Mouse (Mus musculus) left cerebral cortex, adult 9 months (tissue): ENCODE measurements around the gene Asb7.

Experiments
- DNase-seq, 2 experiments: peaks; one replicate each; pipeline ENCODE4 v3.0.0; 2022; ENCODE audit warnings: low spot score in 2 of 2

Asb7 gene

DNA sequence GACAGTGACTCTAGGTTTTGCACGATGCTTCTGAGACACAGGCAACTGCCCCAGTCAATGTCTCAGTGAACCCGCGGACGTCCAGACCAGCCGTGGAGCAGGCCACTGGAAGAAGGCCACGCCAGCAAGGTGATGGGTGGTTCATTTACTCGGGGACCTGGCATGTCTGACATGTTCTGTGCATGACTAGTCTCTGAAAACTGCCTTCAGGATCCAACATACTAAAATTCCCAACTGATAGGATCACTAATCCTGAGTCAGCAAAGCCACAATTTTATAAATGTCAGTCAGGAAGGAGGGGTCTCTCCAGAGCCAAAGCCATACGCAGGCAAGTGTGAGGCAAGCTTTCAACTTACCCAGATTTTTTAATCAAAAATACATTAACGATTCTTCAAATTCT is 35.8 kb downstream of the Asb7 start:
- no peak for DNase-seq

DNA sequence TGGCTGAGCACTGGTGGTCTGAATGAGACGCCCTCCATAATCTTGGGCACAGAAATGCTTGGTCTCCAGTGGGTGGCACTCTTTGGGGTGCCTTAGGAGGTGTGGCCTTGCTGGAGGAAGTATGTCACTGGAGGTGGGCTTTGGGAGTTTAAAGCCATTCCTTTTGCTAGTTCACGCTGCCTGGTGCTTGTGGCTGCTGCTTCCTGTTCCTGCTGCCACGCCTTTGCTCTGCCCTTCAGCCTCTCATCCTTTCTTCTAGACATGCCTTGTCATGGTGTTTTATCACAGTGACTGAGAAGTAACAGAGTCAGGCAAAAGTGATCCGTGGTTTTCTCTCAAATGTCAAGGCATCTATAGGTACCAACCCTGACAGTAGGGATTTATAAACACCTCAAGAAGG is 37.2 kb downstream of the Asb7 start:
- DNase-seq, result no peak

GRCm38 (mm10) chr7:66650883-66651282 is 38.5 kb downstream of the Asb7 start:
- no peak for DNase-seq

DNA sequence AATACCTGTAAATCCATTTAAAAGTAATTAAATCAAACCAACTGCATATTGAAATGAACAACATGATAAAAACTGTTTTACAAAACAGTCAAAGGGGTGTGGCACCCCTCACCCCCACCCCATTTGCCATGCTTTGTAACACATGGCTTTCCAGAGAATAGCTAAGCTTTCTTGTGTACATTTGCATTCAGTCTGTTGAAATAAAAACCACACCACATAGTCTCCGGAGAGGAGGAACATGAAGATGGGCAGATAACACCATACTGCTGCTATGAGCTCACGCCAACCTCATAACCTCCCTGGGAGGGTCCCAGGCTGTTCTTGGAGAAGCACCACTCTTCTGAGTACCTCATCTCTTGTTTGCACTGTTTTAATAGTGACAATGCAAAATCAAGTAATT is 40.2 kb downstream of the Asb7 start:
- DNase-seq, result no peak

DNA sequence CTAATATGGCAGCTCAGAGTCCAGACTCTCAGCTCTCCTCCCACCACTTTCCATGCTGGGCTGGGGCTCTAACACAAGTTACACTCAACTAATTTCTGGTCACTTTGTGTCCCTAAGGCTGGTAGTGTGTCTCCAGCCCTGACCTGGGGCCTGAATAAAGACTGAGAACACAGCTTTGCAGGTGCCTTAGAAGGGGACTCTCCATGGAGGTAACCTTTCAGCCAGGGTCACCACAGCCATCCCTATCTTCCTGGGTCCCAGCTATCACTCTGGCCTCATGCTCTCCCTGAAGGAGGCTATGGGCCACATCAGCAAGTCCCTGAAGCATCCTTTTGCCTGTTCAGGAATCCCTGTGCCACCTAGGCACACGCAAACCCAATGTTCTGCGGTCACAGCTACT is 43.7 kb downstream of the Asb7 start:
- DNase-seq, result no peak

GRCm38 (mm10) chr7:66633351-66633750 is 56.0 kb downstream of the Asb7 start:
- DNase-seq, result no peak

- DNase-seq, result no peak
Measured at GRCm38 (mm10) chr7:66630154-66630800, 59.1 kb downstream of the Asb7 start.

DNA sequence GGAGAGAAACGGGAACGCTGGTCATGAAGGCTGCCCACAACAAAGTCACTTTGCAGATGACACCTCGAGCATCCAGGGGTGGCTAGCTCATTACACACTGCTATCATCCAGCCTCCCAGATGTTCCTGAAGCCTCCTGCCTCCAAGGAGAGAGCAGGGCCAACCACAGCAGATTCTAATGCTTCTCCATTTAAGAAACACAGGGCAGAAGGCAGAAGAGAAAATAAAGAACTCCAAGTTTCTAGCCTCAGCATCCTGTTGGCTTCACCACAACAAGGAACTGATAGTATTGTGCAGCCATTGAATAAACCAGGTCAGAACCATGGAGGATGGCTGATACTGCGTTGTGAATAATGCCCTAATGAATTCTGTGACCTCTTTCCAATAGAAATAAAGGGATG is 60.0 kb downstream of the Asb7 start:
- no peak for DNase-seq

DNA sequence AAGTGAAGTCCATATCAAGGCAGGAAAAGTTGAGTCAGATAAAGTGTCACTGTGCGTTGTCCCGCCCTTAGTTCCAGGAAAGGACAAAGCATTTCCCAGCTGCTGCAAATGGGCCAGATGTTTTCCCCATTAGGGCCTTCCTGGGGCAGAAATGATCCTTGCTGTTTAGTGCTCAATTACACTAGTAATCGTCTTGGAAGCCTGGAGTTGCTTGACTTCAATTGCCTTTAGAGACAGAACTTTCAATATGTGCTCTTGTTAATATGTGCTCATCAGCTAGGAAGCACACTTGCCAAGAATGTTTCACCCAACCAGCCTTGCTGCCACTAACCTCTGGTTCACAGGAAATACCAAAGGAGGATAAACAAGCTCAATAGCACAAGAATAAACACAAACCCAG is 66.0 kb downstream of the Asb7 start:
- no peak for DNase-seq

DNA sequence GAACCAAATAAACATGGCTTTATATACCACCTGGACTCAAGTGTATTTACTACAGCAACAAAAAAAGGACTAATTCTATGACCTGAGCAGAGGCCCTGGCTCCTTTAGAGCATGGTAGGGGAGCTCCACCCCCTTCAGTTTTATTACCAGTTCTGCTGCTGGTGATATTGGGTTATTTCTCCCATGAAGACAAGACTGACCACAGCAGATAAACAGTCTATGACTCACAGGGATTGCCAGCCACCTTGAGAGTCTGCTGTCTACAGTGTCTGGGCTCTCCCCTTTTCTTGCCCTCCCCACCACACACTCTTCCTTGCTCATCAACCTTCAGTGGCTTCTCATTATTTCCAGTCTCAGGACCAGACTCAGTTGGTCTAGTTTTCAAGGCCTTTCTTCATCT is 87.5 kb downstream of the Asb7 start:
- no peak for DNase-seq

GRCm38 (mm10) chr7:66600622-66601610 is 88.5 kb downstream of the Asb7 start:
- DNase-seq, result no peak

DNA sequence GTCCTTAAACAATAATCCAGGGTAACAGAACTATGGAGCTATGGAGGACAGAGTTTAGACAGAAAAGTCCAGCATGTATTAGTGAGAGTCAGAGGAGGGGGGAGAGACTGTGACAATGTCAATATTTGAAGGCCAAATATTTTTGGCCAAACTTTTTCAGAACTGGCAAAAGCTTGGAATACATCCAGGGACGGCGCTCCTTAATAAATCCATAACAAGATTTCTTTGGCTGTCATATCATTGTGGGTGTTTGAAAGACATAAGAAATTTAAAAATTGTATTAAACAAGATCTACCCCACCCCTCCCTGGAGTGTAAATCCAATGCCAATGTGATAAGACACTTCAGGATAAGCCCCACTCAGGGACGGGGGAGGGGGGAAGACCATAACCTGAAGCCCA is 89.3 kb downstream of the Asb7 start:
- no peak for DNase-seq

- no peak for DNase-seq
Measured at GRCm38 (mm10) chr7:66597900-66598299, 91.5 kb downstream of the Asb7 start.
